Mouse (Mus musculus) liver, embryonic 15.5 days (tissue): ENCODE results near the gene H2afy. TPM values are rescaled to one million over a fixed set of nuclear protein-coding genes. Genes with fewer than 3 reads are reported as not detected.

Source experiments
- ATAC-seq: fragments of 200-750 bp; cut with Nextera tagmentation; 2 replicates; pipeline ENCODE4 v1.8.0; 2017; ENCODE audit warnings: moderate number of reproducible peaks, mild to moderate bottlenecking, moderate library complexity; ENCODE audit not compliant: insufficient read depth
- H3K27ac ChIP-seq: fragments of 300-500 bp; sonication (generic); replicated peaks from 2 replicates; pipeline ENCODE4 v1.5.1; 2015; ENCODE audit warnings: mild to moderate bottlenecking, inconsistent platforms
- H3K27me3 ChIP-seq: fragments of 300-500 bp; sonication (generic); 2 replicates; pipeline ENCODE4 v1.6.1; 2015; ENCODE audit warnings: mild to moderate bottlenecking, inconsistent platforms
- H3K36me3 ChIP-seq: fragments of 300-500 bp; sonication (generic); replicated peaks from 2 replicates; pipeline ENCODE4 v1.6.1; 2015; ENCODE audit warnings: moderate library complexity, mild to moderate bottlenecking, inconsistent platforms
- H3K4me1 ChIP-seq: fragments of 300-500 bp; sonication (generic); replicated peaks from 2 replicates; pipeline ENCODE4 v1.6.1; 2015; ENCODE audit warnings: inconsistent platforms
- H3K4me2 ChIP-seq: fragments of 300-500 bp; sonication (generic); 2 replicates; pipeline ENCODE4 v1.6.1; 2015; ENCODE audit warnings: moderate library complexity, mild to moderate bottlenecking, inconsistent platforms
- H3K4me3 ChIP-seq: fragments of 300-500 bp; sonication (generic); replicated peaks from 2 replicates; pipeline ENCODE4 v1.5.1; 2015; ENCODE audit warnings: mild to moderate bottlenecking, inconsistent platforms
- H3K9ac ChIP-seq: fragments of 300-500 bp; sonication (generic); 2 replicates; pipeline ENCODE4 v1.6.1; 2015; ENCODE audit warnings: moderate library complexity, mild to moderate bottlenecking, inconsistent platforms
- H3K9me3 ChIP-seq: fragments of 300-500 bp; sonication (generic); replicated peaks from 2 replicates; pipeline ENCODE4 v1.6.1; 2016; ENCODE audit warnings: inconsistent platforms
- WGBS: fragments of 180-500 bp; shearing (Covaris S2); methylation state at CpG from one replicate; pipeline ENCODE4 v1.1.7; 2015; ENCODE audit warnings: mixed read lengths; ENCODE audit not compliant: insufficient replicate concordance; 5-methylcytosine and 5-hydroxymethylcytosine counted together
- polyA plus RNA-seq: library from polyadenylated mRNA; unstranded; fragments of >200 nt; fragmentation: Nextera tagmentation; extraction: Ambion mirVana; gene quantifications from 2 replicates; pipeline ENCODE4 v1.2.1, GENCODE M21; 2015

Gene H2afy
- polyA plus RNA-seq, 1 experiment from 2014 or later = 83.7 TPM

- H3K9ac ChIP-seq = no peak overlapping the region
- peaks cover 78% of the 10 kb centered on the region for H3K36me3 ChIP-seq
- WGBS = 76% methylated on average over 2 of the region's 2 CpGs
- H3K9me3 ChIP-seq = no peaks in the 10 kb centered on the region
- no peaks in the 10 kb centered on the region for H3K4me1 ChIP-seq
- H3K4me3 ChIP-seq = no peak overlapping the region
- H3K4me2 ChIP-seq = no peak overlapping the region
- no peak for ATAC-seq
- H3K27ac ChIP-seq = no peak overlapping the region
- no peaks in the 10 kb centered on the region for H3K27me3 ChIP-seq
These were observed 45.6 kb downstream of the H2afy start for GRCm38 (mm10) chr13:56090597-56090996.

GRCm38 (mm10) chr13:56088602-56089001 lies 47.6 kb downstream of the H2afy start:
- Histone ChIP-seq H3K9ac (no peak overlapping the region), H3K4me1 (no peaks in the 10 kb centered on the region), H3K4me3 (no peak overlapping the region), H3K9me3 (no peaks in the 10 kb centered on the region), H3K36me3 (peaks cover 70% of the 10 kb centered on the region), H3K4me2 (no peak overlapping the region), H3K27me3 (no peaks in the 10 kb centered on the region), H3K27ac (no peak overlapping the region)
- no peak for ATAC-seq
- WGBS = 87% methylated on average over 13 of the region's 13 CpGs

GRCm38 (mm10) chr13:56087936-56088335 lies 48.2 kb downstream of the H2afy start:
- no peaks in the 10 kb centered on the region for H3K9me3 ChIP-seq
- H3K27me3 ChIP-seq = no peaks in the 10 kb centered on the region
- no peaks in the 10 kb centered on the region for H3K4me1 ChIP-seq
- no peak overlapping the region for H3K9ac ChIP-seq
- 85% methylated on average over 19 of the region's 19 CpGs for WGBS
- no peak overlapping the region for H3K4me2 ChIP-seq
- H3K27ac ChIP-seq = no peak overlapping the region
- H3K36me3 ChIP-seq = peaks cover 71% of the 10 kb centered on the region
- ATAC-seq = no peak
- H3K4me3 ChIP-seq = no peak overlapping the region

GRCm38 (mm10) chr13:56084146-56084905 lies 51.8 kb downstream of the H2afy start:
- WGBS = 82% methylated on average over 20 of the region's 20 CpGs
- no peak for ATAC-seq
- Histone ChIP-seq H3K36me3 (peaks cover 88% of the 10 kb centered on the region), H3K4me3 (no peak overlapping the region), H3K9me3 (no peaks in the 10 kb centered on the region), H3K27me3 (no peaks in the 10 kb centered on the region), H3K4me1 (no peaks in the 10 kb centered on the region), H3K9ac (no peak overlapping the region), H3K27ac (no peak overlapping the region), H3K4me2 (no peak overlapping the region)

- no peaks in the 10 kb centered on the region for H3K9me3 ChIP-seq
- no peak overlapping the region for H3K4me2 ChIP-seq
- no peak overlapping the region for H3K4me3 ChIP-seq
- 75% methylated on average over 5 of the region's 5 CpGs for WGBS
- no peak for ATAC-seq
- H3K27ac ChIP-seq = no peak overlapping the region
- peaks cover 88% of the 10 kb centered on the region for H3K36me3 ChIP-seq
- H3K9ac ChIP-seq = no peak overlapping the region
- no peaks in the 10 kb centered on the region for H3K4me1 ChIP-seq
- no peaks in the 10 kb centered on the region for H3K27me3 ChIP-seq
These were observed 54.5 kb downstream of the H2afy start for GRCm38 (mm10) chr13:56081656-56082055.

- Histone ChIP-seq H3K4me2 (no peak overlapping the region), H3K27me3 (no peaks in the 10 kb centered on the region), H3K9ac (no peak overlapping the region), H3K36me3 (peaks cover 98% of the 10 kb centered on the region), H3K9me3 (no peaks in the 10 kb centered on the region), H3K27ac (no peak overlapping the region), H3K4me1 (no peaks in the 10 kb centered on the region), H3K4me3 (no peak overlapping the region)
- 84% methylated on average over 2 of the region's 2 CpGs for WGBS
- no peak for ATAC-seq
These were observed 56.5 kb downstream of the H2afy start for GRCm38 (mm10) chr13:56079616-56080015.

GRCm38 (mm10) chr13:56078724-56079262 lies 57.4 kb downstream of the H2afy start:
- Histone ChIP-seq H3K27me3 (no peaks in the 10 kb centered on the region), H3K4me2 (no peak overlapping the region), H3K9ac (no peak overlapping the region), H3K36me3 (peaks cover 98% of the 10 kb centered on the region), H3K4me1 (no peaks in the 10 kb centered on the region), H3K4me3 (no peak overlapping the region), H3K27ac (no peak overlapping the region), H3K9me3 (no peaks in the 10 kb centered on the region)
- WGBS = 79% methylated on average over 17 of the region's 17 CpGs
- no peak for ATAC-seq

GRCm38 (mm10) chr13:56075930-56076329 lies 60.2 kb downstream of the H2afy start:
- ATAC-seq = no peak
- Histone ChIP-seq H3K4me1 (no peaks in the 10 kb centered on the region), H3K27me3 (no peaks in the 10 kb centered on the region), H3K4me3 (no peak overlapping the region), H3K9me3 (no peaks in the 10 kb centered on the region), H3K4me2 (no peak overlapping the region), H3K9ac (no peak overlapping the region), H3K36me3 (peaks cover 88% of the 10 kb centered on the region), H3K27ac (no peak overlapping the region)
- WGBS = 84% methylated on average over 8 of the region's 8 CpGs

- Histone ChIP-seq H3K36me3 (peaks cover 62% of the 10 kb centered on the region), H3K4me3 (no peak overlapping the region), H3K27me3 (no peaks in the 10 kb centered on the region), H3K4me2 (no peak overlapping the region), H3K9ac (no peak overlapping the region), H3K9me3 (no peaks in the 10 kb centered on the region), H3K27ac (no peak overlapping the region), H3K4me1 (no peaks in the 10 kb centered on the region)
- ATAC-seq = no peak
- 72% methylated on average over 5 of the region's 5 CpGs for WGBS
These were observed 63.0 kb downstream of the H2afy start for GRCm38 (mm10) chr13:56073186-56073585.

GRCm38 (mm10) chr13:56072268-56072607 lies 63.9 kb downstream of the H2afy start:
- no peak for ATAC-seq

GRCm38 (mm10) chr13:56071586-56072267 lies 64.4 kb downstream of the H2afy start:
- H3K9ac ChIP-seq = no peak overlapping the region
- H3K4me2 ChIP-seq = no peak overlapping the region
- H3K27ac ChIP-seq = no peak overlapping the region
- no peaks in the 10 kb centered on the region for H3K4me1 ChIP-seq
- H3K4me3 ChIP-seq = no peak overlapping the region
- WGBS = 78% methylated on average over 16 of the region's 16 CpGs
- no peaks in the 10 kb centered on the region for H3K27me3 ChIP-seq
- H3K9me3 ChIP-seq = no peaks in the 10 kb centered on the region
- no peak for ATAC-seq
- peaks cover 47% of the 10 kb centered on the region for H3K36me3 ChIP-seq

More at GRCm38 (mm10) chr13:56072268-56072607, 63.9 kb downstream of the H2afy start:
- Histone ChIP-seq H3K9ac (no peak overlapping the region), H3K36me3 (peaks cover 52% of the 10 kb centered on the region), H3K27ac (no peak overlapping the region), H3K4me1 (no peaks in the 10 kb centered on the region), H3K4me3 (no peak overlapping the region), H3K9me3 (no peaks in the 10 kb centered on the region), H3K4me2 (no peak overlapping the region), H3K27me3 (no peaks in the 10 kb centered on the region)
- 49% methylated on average over 4 of the region's 4 CpGs for WGBS
